Mouse (Mus musculus): ENCODE results near the gene Armh1.
"Not testable (repeated sequence)": the region's sequence is repeated elsewhere in the genome, so short reads cannot be mapped to it uniquely, and the experiment has no call there.

Gene Armh1

DNA sequence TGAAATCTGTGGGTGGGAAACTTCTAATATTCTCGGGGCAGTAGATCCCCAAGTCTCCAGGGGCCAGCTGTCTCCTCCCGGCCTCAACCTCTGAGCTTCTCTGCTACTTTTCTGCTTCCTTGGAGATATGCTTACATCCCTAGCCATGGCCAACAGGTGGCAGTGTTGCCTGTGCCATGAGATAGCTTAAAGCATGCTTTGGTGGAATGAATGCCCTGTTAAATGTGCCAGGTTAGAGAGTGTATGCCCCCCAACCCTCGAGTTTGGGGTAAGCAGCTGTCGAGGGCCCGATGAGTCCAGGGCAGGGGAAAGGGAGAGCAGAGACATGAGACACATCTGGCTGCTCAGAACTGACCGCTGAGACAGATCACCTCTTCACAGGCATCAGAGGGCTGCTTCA, 18.4 kb upstream of the Armh1 start:
- ATAC-seq (ENCODE audit: insufficient number of reproducible peaks, low FRiP score, low TSS enrichment): no peak

DNA sequence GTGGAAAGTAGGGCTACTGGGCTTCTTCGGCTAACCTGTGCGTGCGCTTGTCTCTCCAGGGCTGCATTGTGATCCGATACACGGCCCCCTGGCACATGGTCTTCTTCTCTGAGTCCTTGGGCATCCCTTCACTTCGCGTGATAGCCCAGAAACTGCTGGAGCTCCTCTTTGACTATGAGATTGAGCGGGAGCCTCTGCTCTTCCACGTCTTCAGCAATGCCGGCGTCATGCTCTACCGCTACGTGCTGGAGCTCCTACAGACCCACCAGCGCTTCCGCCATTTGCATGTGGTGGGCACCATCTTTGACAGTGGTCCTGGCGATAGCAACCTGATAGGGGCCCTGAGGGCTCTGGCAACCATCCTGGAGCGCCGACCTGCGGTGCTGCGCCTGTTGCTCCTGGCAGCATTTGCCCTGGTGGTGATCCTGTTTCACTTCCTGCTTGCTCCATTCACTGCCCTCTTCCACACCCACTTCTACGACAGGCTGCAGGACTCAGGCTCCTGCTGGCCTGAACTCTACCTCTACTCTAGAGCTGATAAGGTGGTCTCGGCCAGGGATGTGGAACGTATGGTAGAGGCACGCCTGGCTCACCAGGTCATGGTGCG, 16.0 kb upstream of the Armh1 start:
- no peak for ATAC-seq (ENCODE audit: insufficient number of reproducible peaks, low FRiP score, low TSS enrichment)

DNA sequence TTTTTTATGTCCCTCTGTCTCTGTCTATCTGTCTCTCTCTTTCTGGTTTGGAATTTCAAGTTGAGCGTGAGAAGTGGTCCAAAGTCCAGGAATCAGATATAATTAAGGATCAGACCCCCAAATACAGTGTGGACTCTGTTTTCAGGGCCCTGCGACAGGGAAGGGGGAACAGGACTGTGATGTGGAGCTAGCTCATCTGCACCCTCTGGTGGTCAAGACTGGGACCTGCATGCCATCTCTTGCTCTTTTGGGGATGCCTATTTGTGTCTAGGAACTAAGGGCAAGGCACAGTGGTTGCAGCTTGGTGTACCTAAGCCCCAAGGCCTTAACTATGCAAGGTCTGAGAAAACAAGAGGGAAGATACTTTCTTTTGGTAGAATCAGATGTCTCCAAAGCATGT, 15.4 kb upstream of the Armh1 start:
- ATAC-seq (ENCODE audit: insufficient number of reproducible peaks, low FRiP score, low TSS enrichment): no peak

DNA sequence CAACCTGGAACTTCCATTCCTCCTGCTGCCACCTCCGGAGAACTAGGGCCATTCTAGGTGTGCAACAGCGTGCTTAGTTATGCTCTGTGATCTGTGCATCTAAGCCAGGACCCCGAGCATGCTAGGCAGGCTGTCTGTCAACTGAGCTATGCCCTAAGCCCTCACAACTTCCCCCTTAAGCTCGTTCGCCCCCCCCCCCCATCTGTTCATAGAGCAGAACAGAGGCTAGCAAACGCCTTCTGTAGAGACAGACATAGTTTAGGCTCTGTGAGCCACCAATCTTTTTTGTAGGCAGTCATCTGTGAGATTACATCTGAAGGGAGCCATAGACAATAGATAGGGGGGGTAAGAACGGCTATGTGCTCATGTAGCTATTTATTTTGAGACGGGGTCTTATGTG, 11.1 kb upstream of the Armh1 start:
- no peak for ATAC-seq (ENCODE audit: insufficient number of reproducible peaks, low FRiP score, low TSS enrichment)

DNA sequence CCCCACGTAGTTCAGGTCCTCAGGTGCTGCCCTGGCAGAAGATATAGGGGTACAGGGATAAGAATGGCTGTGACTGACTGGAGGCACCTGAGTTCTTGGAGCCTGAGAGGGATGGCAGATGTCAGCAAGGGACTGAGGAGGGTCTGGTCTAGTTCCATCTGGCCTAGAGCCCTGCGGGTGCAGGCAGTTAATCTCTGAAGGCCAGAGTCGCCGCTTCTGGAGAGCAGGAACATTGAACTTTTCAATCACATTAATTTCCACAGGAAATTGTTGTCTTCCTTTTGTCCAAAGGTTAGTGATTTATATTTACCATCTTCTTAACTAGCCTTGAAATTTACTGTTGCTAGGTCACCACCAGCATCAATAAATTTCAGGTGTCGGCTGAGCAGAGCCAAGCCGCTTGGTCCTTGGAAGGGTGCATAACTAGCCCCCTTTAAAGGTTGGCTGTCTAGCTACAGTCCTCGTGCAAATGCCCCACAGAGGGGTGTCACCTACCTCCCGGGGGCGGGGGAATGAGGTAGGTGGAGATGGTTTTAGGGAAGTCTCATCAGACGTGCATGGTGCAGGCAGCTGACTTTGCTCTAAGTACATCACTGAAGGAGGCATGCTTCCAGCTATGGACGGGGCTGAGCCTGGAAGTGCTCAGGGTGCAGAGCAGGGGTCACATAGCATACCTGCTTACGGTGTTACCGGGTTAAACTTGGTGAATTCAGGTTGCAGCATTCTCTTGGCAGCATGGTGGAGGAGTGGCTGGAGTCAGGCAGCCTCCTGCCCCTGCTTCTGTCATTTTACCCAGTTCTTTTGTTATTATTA, 10.4 kb upstream of the Armh1 start:
- no peak for ATAC-seq (ENCODE audit: insufficient number of reproducible peaks, low FRiP score, low TSS enrichment)

DNA sequence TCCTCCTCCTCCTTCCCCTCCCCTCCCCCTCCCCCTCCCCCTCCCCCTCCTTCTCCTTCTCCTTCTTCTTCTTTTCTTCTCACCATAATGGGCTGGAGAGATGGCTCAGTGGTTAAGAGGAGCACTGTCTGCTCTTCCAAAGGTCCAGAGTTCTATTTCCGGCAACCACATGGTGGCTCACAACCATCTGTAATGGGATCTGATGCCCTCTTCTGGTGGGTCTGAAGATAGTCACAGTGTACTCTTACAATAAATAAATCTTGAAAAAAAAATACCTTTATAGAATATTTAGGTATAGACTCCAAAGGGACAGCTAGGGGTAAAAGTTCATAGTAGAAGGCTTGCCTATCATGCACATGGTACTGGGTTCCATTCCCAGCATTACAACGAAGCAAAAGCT, 9.3 kb upstream of the Armh1 start:
- ATAC-seq (ENCODE audit: insufficient number of reproducible peaks, low FRiP score, low TSS enrichment): no peak

DNA sequence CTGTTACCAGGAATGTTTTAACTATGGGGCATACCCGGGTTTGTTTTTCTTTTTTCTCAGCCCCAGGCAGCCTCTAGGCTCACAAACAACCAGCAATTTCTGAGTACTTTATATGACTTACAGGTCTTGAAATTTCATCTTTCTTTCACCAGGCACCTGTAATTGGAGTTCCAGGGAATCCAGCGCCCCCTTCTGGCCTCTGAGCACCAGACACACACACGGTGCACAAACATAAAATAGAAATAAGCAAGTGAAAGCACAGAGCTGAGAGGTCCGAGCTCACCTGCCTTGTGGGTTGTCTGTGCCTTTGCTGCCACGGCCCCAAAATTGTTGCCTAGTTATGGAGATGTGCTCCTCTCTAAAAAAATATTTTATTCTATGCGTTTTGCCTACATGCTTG, 8.0 kb upstream of the Armh1 start:
- not testable (repeated sequence) for ATAC-seq (ENCODE audit: insufficient number of reproducible peaks, low FRiP score, low TSS enrichment)

DNA sequence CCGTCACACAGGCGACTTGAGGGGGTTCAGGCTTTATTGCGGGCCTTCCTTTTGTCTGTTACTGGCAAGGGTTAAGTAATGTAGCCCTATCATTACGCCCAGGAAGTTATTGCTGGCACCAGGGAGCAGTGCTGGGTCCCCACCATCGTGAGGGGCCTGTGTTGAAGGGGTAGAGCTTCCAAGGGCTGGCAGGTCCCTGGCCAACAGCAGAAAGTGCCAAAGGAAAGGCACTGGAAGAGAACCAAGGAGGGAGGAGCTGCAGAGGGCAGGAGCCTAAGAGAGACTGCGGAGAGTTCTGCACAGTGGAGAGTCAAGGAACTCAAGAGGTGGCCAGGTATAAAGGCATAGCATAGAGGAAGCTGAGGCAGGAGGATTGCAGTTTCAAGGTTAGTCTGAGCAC, 2.7 kb upstream of the Armh1 start:
- no peak for ATAC-seq (ENCODE audit: insufficient number of reproducible peaks, low FRiP score, low TSS enrichment)

DNA sequence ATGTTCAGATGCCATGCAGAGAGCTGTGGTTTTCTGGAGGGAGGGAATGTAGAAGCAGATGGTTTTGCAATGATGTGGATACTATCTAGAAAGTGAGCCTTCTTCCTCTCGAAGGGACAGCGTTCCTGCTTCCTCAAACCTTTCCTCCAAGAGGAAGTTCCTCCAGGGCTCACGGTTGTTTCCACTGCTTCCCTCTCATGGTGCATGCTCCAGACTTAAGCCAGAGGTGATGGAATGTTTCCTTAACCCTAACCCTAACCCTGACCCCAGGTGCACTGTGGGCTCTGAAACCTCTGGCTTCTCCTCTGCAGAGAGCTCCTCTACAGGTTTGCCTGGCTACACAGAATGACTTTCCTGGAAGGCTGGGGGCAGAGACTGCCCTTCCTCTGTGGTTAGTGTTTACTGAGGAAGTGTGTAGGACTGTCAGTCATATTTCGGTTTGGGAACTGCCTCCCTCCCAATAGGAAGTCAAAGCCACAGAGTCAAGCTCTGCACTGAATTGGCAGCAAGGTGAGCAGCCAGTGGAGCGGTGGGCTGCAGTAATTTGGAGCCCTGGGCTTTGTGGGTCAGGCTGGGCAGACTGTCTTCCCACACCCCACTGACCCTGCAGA, 2.2 kb upstream of the Armh1 start:
- ATAC-seq (ENCODE audit: insufficient number of reproducible peaks, low FRiP score, low TSS enrichment): no peak

DNA sequence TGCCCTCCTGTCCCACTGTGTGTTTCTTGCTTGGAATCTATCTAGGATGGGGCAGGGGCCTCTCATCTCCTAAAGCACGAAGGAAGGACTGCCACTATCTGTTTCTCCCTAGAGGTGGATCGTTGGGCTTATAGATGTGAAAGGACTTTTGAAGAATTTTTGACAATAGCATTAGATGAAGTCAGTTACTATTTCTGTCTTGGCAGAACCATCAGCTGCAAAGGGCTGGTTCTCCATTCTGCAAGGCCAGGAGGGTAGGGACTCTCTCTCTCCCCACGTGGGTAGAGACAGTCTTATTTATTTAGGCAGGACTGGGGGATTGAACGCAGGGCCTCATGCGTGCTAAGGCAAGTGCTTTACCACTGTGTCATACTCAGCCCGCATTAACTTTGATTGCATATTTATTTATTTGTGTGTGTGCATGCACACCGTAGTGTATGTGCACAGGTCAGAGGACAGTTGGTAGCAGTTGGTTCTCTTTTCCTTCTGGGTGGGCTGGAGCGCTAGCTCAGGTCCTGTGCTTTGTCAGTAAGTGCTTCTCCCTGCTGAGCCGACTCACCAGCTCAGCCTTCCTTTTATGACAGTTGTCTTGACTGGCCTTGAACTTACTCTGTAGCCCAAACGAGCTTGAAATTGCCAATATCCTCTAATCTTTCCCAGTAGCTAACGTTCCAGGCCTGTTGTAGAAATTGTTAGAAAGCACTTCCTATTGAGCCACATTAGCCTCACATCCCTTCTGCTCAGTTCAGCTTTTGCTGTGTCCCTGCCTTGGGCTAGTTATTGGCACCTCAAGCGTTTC, 1.5 kb upstream of the Armh1 start:
- no peak for ATAC-seq (ENCODE audit: insufficient number of reproducible peaks, low FRiP score, low TSS enrichment)

DNA sequence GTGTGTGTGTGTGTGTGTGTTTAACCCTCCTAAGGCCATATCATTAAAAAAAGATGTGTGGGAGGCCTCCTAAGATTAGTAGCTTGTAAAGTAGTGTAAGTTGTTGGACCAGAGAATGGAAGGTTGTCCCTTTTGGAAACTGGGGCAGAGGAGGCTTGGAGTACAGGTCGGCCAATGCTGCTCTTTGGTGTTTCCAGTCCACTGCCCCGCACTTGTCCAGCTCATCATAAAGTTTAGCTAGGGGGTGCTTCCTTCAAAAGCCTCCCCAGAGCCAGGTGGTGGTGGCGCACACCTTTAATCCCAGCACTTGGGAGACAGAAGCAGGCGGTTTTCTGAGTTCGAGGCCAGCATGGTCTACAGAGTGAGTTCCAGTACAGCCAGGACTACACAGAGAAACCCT, 830 bp upstream of the Armh1 start:
- ATAC-seq (ENCODE audit: insufficient number of reproducible peaks, low FRiP score, low TSS enrichment): no peak

DNA sequence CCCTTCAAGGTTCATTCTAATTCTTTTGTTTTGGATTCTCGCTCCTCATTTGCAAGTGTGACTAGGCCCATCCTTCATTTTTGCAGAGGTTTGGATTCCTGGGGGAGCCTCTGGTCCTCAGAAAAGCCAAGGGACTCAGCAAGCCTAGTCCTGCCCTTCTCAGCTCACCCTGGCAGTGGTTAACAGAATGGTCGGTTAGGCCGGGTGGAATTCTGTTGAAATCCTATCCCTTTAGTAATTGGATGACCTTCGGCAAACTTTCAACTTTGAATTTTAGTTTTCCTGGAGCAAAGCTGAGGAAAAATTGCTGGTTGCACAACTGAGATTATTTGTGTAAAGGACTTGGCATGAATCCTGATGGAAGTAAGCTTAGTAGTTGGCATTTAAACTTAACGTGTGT, 426 bp upstream of the Armh1 start:
- no peak for ATAC-seq (ENCODE audit: insufficient number of reproducible peaks, low FRiP score, low TSS enrichment)

DNA sequence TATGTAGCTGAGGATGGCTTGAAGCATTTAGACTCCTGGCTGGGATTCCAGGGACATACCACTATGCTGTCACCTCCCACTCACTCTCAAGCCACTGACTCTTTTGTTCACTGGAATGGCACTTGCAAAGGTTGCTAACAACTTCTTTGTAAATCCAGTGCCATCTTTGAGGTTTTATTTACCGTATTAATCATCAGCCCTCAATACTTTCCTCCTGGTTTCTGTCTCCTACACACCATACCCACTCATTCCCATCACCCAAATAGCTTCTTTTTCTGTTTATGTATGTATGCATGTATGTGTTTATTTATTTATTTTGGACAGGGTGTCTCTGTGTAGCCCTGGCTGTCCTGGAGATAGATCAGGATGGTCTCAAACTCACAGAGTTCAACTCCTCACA, 943 bp downstream of the Armh1 start:
- ATAC-seq (ENCODE audit: insufficient number of reproducible peaks, low FRiP score, low TSS enrichment): no peak

DNA sequence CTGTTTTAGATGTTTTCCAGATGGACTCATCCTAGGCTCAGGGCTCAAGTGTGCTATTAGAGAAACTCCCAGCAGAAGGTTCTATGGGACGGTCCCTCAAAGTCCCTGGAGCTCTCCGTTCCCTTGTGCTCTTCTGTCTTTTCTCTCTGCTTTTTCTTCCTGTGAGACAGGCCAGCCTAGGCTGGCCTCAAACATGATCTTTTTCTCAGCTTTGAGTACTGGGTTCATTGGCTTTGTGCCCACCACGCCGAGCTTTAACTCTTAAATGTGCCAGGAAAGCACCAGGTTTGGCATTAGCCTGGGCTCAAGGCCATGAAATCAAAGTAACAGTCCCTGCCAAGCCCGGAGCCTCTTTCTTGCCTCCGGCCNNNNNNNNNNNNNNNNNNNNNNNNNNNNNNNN, 11.1 kb downstream of the Armh1 start:
- ATAC-seq (ENCODE audit: insufficient number of reproducible peaks, low FRiP score, low TSS enrichment): no peak

DNA sequence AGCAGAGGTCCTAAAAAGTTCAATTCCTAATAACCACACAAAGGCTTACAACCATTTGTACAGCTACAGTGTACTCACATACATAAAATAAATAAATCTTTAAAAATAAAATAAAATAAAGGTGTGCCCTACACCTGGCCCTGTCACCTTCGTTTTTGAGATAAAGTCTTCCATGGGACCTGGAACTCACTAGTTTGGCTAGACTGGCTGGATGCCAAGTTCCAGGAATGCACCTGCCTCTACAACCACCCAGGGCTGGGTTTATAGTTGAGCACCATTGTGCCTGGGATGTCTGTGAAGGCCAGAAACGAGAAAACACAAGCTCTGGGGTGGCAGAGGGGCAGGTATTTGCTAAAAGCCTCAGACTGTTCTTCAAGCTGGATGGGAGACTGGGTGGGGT, 12.8 kb downstream of the Armh1 start:
- no peak for ATAC-seq (ENCODE audit: insufficient number of reproducible peaks, low FRiP score, low TSS enrichment)

DNA sequence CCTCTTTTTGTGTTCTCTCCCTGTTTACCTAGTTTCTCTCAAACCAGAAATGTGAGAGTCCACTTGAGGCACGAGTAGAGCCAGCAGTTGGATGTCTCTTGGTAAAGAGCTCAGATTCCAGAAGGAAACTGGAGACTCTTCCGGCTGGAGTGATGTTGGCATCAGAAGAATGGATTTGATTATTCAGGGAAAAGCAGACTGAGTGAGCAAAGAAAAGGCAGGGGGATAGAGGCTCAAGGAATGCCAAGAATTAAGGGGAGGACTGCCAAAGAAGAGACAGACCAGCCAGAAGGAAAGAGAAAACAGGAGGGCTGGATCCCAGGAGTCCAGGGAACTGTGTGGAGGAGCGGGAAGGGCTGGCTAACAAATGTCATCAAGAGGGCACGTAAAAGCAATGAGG, 16.1 kb downstream of the Armh1 start:
- ATAC-seq (ENCODE audit: insufficient number of reproducible peaks, low FRiP score, low TSS enrichment): no peak

DNA sequence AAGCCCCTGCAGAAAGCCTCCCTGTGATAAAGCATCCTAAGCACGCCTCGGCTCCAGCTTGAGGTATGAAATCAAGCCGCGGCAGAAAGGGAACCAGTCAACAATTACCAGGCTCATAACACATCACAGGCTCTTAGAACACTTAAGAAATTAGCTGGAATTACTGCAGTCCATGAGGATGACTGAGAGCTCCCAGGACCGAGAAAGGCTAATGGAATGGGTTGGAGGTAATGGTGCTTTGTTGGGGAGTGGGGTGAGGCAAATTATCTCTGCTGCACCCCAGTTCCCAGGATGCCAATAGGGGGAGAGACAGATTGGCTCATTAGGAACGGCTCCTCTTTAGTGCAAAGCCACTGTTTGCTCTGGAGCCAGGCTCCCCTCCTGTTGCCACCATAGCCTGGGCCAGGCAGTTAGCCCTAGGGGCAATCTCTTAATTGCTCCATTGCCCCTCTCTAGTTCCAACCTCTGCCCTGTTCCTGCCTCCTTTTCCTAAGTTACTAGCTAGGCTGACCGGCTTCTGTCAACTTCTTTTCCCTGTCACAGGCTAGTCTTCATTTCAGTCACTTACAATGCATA, 17.7 kb downstream of the Armh1 start:
- ATAC-seq (ENCODE audit: insufficient number of reproducible peaks, low FRiP score, low TSS enrichment): no peak

DNA sequence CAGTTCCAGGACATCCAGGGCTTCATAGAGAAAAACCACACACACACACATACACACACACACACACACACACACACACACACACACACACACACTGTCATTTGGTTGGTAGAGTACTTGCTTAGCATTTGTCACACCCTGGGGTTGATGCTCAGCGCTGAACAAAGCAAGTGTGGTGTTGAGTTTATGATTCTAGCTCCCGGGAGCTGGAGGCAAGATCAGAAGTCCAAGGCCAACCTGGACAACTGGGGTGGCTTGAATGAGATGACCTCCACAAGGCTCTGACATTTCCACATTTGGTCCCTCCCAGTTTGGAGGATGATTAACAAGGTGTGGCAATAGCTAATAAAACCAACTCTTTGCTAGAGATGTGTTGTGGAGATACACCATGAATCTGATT, 20.7 kb downstream of the Armh1 start:
- no peak for ATAC-seq (ENCODE audit: insufficient number of reproducible peaks, low FRiP score, low TSS enrichment)

DNA sequence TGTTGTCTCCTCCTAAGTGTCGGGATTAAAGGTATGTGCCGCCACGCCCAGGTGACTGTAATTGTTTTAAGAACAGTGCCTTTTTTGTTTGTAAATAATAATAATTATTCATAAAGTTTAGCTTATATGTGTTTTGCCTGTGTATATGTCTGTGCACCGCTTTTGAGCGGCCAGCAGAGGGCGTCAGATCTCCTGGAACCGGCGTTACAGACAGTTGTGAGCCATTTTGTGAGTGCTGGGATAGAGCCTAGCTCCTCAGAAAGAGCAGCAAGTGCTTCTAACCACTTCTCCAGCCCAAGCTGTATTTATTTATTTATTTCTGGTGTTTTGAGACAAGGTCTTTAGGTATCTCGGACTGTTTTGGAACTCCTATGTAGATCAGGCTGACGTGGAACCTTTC, 21.6 kb downstream of the Armh1 start:
- ATAC-seq (ENCODE audit: insufficient number of reproducible peaks, low FRiP score, low TSS enrichment): no peak

DNA sequence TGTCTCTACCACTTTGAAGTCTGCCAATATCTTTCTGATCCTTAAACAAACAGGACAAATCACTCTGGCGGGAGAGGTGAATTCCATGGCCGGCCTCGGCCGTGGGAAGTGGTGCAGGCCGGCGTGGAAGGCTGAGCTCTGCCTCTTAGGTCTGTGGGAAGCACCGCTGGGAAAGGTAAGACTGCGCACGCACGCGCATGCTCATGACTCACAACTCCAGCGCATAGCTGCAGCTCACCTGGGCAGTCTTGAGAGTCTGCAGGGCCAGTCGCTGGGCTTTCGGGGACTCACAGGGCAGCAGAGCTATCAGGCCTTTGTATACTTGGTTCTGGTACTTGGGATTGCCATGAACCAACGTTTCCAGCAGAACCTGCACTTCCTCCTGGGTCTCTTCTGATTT, 22.3 kb downstream of the Armh1 start:
- ATAC-seq (ENCODE audit: insufficient number of reproducible peaks, low FRiP score, low TSS enrichment): no peak

DNA sequence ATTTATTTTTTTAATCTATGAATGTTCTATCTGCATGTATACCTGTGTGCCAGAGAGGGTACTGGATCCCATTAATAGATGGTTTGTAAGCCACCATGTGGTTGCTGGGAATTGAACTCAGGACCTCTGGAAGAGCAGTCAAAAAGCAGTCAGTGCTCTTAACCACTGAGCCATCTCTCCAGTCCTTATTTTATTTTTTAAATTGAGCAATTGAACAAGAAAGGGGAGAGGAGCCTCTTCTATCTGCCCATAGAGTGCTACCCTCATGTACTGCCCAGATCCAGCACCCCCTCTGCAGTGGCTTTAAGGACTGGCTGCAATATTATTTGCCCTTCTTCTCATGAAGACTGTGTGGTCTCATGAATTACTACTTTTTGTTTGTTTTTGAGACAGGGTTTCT, 26.7 kb downstream of the Armh1 start:
- no peak for ATAC-seq (ENCODE audit: insufficient number of reproducible peaks, low FRiP score, low TSS enrichment)

Measured in cerebellum, adult (tissue).